Mouse (Mus musculus) cerebellum, adult 8-10 months (tissue): ENCODE measurements around the gene Tbc1d32.
A peak's percentile ranks its signal among the peaks of the same experiment; 100 is the strongest.
"Not testable (repeated sequence)": the region's sequence is repeated elsewhere in the genome, so short reads cannot be mapped to it uniquely, and the experiment has no call there.

ENCODE experiments used
- DNase-seq: peaks from one replicate; pipeline ENCODE4 v3.0.0; 2022

The Tbc1d32 gene

DNA sequence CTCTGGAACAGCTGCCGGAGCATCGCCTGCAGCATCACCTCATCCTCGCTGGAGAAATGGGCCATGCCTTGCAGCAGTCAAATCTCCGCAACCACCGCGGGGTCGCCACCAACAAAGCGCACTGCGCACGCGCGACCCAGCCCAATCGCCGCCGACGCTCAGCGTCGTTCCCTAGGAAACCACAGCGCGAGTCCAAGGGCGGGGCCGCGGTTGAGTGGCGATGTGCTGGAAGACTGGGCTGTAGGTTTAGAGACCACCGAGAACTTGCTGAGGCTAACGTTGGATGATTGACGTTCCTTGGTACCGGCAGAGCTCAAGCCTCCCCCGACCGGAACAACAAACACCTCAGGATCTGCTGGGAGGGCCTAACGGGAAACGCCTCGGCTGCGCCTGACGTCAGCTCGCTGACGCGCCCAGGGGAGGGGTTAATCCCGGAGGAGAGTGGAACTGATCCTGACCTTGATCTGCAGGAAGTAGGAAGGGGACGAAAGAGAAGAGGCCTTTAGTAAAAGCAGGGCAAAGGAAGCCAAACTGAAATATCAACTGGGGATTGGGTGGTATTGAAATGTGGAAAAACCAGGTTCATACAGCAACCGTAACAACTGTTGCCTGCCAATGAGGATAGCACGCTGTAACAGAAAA, at the start of gene Tbc1d32:
TSS of gene Tbc1d32 (minus strand) at position 122 of the 642 bp plus-strand sequence.
- peak; percentile 92 for DNase-seq

- DNase-seq: peak; percentile 17
Measured at GRCm38 (mm10) chr10:56227771-56228275, 666 bp downstream of the Tbc1d32 start.

- DNase-seq: no peak
Measured at GRCm38 (mm10) chr10:56215797-56216196, 12.7 kb downstream of the Tbc1d32 start.

DNA sequence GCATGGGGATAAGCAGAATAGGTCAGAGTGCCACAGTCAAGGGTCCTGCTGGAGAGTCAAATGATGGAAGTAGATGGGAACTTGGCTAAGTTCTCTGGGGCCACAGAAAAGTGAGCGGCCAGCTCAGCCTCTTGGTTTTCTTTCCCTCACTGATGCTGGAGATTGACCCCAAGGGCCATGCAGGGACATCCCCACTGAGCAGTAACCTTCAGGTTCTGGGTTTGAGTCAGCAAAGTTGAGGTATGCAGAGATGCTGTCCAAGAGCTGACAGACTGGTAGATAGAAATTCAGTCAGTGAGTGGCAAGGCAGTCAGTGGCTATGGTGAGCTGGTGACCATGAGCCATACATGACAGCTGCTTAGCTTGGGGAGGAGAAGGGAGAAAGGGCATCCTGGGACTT, 18.1 kb downstream of the Tbc1d32 start:
- no peak for DNase-seq

- DNase-seq: no peak
Measured at GRCm38 (mm10) chr10:56206802-56207404, 21.6 kb downstream of the Tbc1d32 start.

DNA sequence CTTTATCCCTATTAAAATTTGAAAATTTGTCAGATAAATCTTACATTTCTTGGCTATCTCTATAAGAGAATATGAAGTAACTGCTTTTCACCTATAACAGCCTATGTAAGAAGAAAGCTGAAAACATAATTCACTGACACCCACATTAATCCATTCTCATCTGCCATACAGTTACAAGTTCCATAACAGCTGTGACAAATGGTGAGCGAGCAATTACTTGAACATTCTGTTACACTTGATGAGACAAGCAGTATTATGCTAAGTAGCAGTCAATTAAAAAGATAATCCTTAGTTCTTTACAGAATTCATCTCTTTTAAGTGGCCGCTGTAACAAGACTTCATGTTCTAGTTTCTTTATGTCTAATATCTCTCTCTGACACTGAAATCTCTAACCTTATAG, 24.1 kb downstream of the Tbc1d32 start:
- no peak for DNase-seq

DNA sequence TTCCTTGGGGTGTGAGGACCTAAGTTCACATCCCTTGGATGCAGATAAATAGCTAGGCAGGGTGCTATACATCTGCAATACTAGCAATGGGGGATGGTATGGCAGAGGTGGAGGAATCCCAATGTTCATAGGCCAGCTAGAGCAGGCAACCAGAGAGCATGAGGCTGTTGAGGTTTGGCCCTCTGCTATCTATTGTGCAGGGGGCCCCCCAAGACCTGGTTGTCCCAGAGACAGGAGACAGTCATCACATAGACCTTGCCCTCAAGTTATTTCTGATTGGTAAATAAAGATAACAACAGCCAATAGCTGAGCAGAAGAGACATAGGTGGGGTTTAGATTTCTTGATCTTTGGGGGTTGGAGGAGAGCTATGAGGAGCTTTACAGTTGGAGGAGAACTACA, 28.6 kb downstream of the Tbc1d32 start:
- DNase-seq: no peak

DNA sequence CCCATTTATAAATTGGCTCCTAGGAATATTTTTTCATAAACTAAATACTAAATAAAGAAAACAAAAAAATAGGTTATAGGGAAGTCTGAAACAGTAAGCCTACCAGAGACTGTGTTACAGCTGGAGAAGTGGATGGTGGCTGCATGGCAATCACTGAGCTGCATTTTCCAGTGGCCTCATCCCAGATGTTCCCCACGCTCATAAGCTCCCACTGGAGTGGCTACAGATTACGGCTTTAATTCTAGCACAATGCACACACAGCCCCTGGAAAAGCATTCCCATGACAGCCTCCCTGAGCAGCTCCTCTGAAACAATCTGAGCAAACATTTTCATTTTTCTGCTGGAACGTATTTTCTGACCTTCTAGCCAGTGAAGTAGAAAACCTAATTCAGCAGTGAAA, 29.8 kb downstream of the Tbc1d32 start:
- no peak for DNase-seq

DNA sequence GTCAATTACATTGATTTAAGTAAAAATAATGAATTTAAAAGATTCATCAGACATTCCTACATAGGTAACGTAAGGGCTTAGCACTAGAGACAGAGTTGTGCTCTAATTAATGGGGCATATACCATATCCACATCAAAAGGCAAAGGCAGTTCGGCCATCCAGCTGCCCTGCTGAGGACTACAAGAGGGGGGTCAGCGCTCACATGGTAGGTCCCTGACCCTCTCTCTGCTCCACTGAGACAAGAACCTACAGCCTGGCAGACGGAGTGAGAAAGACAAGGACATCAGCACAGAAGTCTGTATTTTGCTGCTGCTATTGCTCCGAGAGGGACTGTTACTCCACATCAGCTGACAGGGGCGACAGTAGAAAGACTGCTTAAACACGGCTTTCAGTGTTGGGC, 34.2 kb downstream of the Tbc1d32 start:
- DNase-seq: no peak

GRCm38 (mm10) chr10:56181727-56182126, 46.8 kb downstream of the Tbc1d32 start:
- no peak for DNase-seq

DNA sequence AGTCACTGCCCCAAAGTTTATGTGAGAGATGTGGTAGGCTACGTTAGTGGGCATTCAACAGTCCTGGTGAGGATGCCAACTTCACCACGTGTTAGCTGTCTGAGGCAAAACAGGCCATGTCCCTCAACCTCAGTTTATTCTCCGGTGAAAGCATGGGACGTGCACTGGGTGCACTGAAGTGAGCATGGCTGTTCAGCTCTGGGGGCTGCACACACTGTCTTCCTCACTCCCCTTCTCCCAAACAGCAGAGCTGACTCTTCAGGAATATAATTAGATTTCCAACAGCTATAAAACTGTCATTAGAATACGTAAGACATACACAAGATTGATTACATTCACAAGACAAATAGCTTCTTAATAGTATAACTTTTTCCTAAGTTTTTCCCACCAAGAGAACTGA, 55.3 kb downstream of the Tbc1d32 start:
- DNase-seq: no peak

DNA sequence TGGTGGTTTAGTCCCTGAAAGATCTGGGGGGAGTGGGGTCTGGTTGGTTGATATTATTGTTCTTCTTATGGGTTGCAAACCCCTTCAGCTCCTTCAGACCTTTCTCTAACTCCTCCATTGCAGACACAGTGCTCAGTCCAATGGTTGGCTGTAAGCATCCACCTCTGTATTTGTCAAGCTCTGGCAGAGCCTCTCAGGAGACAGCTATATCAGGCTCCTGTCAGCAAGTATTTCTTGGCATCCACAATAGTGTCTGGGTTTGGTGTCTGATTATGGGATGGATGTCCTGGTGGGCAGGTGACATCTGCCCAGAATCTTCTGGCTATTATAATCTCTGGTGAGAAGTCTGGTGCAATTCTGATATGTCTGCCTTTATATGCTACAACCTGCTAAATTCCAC, 60.8 kb downstream of the Tbc1d32 start:
- DNase-seq: not testable (repeated sequence)

- DNase-seq: no peak
Measured at GRCm38 (mm10) chr10:56165758-56166157, 62.7 kb downstream of the Tbc1d32 start.

DNA sequence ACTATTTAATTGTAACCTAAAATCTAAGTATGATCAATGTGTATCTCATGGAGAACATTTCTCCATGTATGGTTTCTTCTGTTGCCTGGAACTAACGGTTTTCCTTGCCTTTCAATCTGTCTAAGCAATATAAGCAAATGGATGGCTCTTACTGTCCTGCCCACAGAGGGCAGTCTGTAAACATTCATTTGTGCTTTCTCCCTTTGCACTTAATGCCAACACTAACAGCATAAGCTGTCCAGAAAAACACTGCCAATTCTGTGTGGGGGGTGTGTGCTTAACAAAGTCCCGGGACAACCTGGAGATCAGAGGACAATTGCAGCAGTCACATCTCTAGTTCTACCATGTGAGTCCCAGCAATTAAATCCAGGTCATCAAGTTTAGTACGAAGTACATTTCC, 64.1 kb downstream of the Tbc1d32 start:
- DNase-seq: peak; percentile 7

DNA sequence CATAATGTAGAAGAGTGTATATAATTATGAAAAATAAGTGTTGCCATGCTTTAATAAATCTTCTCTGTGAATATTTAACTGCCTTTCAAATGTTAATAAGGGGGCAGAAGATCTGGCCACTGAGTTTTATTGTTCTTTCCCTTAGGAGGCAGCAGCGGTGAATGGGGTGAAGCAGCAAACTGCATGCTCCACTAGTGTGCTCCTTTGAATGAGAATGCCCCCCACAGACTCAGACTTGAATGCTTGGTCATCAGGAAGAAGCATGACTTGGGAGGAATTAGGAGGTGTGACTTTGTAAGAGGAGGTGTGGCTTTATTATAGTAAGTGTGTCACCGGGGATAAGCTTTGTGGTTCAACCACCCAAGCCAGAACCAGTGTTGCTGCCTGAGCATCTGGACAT, 69.7 kb downstream of the Tbc1d32 start:
- DNase-seq: no peak

GRCm38 (mm10) chr10:56158207-56158606, 70.3 kb downstream of the Tbc1d32 start:
- DNase-seq: no peak

DNA sequence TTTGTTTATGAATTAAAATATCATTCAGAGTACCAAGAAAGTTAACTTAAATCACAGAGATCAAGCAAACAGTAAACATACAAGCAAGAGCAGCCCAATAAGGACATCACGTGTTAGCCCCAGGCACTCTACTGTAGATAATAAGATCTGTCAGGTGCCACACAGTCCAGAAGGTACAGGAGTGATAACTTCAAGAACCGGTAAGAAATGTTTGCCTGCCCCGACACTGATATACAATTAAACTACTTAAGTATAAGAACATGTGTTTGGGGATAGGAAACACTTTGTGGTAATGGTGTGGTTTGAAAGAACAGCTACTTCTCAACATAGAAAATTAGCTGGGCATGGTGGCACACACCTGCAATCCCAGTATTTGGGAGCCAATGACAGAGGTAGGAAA, 71.5 kb downstream of the Tbc1d32 start:
- no peak for DNase-seq

DNA sequence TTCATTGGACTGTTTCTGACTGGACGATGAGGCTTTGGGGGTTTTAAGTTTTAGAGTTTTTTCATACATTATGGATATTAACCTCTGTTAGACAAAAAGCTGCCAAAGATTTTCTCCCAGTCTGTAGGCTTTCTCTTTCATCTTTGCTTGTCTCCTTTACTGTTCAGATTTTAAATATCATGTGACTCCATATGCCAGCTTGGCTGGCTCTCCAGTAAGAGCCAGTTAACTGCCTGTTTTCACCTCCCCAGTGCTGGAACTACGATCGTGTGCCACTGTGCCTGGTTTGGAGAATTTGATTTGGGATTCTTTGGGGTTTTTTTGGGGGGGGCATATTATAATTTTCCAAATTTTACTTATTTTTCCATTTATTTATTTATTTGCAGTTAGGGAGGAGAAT, 79.6 kb downstream of the Tbc1d32 start:
- no peak for DNase-seq

- DNase-seq: no peak
Measured at GRCm38 (mm10) chr10:56137191-56137590, 91.3 kb downstream of the Tbc1d32 start.

GRCm38 (mm10) chr10:56129642-56130041, 98.8 kb downstream of the Tbc1d32 start:
- DNase-seq: no peak

- DNase-seq: no peak
Measured at GRCm38 (mm10) chr10:56126972-56127371, 101.5 kb downstream of the Tbc1d32 start.

- no peak for DNase-seq
Measured at GRCm38 (mm10) chr10:56115636-56116180, 112.8 kb downstream of the Tbc1d32 start.

DNA sequence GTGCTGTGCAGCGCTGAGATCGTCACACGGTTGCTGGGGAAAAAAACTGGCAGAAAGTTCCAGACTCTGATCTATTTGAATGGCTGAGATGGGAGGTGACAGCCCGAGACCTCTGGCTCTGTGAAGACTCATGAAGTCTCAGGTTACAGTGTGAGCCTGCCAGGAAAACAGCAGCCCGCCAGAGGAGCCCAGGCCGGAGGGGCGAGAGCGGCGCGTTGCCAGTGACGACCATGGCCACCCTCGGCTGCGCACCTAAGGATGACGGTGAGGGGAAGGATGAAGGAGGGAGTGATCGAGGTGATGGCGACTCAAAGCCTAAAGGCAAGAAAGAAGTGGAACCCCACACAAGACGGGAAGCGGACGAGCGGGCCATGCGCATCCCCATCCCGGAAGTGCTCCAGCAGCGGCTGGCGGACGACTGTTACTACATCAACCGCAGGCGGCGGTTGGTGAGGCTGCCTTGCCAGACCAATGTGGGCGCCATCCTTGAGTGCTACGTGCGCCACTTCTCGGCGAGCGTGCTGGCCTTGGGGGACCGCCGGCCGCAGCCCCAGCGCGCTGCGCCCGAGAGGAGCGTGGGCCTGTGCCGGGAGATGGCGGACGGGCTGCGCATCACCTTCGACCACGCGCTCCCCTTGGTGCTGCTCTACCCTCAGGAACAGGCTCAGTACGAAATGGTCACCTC, 113.4 kb downstream of the Tbc1d32 start:
- DNase-seq: peak; percentile 73

DNA sequence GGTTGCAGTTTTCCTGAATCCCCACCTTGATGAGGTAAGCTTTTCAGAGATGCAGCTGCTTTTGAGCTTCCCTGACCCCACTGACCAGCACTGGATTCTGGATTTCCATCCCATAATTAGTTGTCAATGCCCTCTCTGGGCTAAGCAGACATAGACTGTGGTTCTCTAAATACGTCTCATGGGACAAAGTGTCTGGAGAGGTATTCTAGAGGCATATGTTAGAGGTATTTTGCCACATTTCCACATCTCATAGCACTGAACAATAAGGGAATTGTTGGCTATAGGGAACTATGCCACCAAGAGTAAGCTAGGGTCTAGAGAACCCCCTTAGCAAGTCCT, 121.5 kb downstream of the Tbc1d32 start:
- DNase-seq: no peak
